8 mouse cellular contexts compared by ENCODE assay signal in the genomic region with DNA sequence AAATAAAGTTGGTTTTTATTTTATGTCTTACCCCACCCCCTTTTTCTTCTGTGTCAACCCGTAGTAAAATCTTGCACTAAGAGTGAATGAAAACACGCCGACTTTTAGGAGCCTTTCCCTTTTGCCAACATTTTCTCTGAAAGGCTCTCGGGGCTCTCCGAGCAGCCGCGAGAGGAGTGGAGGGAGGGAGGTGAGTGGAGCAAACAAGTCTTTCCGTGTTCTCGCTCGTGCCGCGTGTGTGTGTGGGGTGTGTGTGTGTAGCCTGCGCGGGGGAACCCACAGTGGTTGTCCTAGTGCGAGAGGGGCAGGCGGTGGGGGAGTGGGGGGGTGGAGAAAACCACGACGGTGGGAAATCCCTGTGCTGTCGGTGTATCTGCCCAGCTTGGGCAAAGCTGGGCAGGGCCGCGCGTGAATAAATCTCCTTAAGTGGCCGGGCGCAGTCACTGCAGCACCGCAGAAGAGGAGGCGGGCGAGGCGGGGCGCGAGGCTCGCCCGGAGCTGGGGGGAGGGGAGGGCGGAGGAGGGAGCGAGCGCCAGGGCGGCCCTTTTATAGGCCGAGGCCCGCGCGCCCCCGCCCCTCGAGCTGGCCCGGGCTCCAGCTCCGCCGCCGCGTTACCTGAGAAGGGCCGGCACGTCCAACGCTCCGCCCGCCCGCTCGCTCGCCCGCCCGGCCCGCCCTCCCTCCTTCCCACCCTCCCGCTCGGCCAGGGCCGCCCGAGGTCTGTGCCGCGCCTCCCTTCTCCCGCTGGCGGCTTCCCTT. TPM values are rescaled to one million over a fixed set of nuclear protein-coding genes. Genes with fewer than 3 reads are reported as not detected.
A peak's percentile ranks its signal among the peaks of the same experiment; 100 is the strongest.
DNase-seq lines count a peak whose midpoint lies in the region; ATAC-seq and TF ChIP-seq lines count a peak whose summit lies in the region.

No protein-coding gene starts in this region.

- H3K36me3 ChIP-seq in embryonic facial prominence, embryonic 11.5 days (replicated peaks; ENCODE audit: control insufficient read depth, insufficient read depth, low read depth, low read length), result no peaks in the 10 kb centered on the region
- H3K36me3 ChIP-seq in kidney, adult 2 months (ENCODE audit: control insufficient read depth, insufficient read depth, low read length), result no peaks in the 10 kb centered on the region
- 0 out of 2 replicates have a peak, but pooled peaks cover 3% of the 10 kb centered on the region for H3K36me3 ChIP-seq in limb, embryonic 12.5 days
- H3K36me3 ChIP-seq in midbrain, embryonic 14.5 days (ENCODE audit: control insufficient read depth, insufficient read depth, low read length), result no peaks in the 10 kb centered on the region

- under 1% methylated on average over 28 of the region's 66 CpGs for WGBS in embryonic facial prominence, embryonic 11.5 days
- WGBS in kidney, adult 2 months, result 0% methylated on average over 47 of the region's 66 CpGs
- WGBS in limb, embryonic 12.5 days, result under 1% methylated on average over 51 of the region's 66 CpGs
- under 1% methylated on average over 50 of the region's 66 CpGs for WGBS in midbrain, embryonic 14.5 days

- H3K4me3 ChIP-seq in embryonic facial prominence, embryonic 11.5 days (ENCODE audit: low read depth, low read length), result peak overlapping the region; percentile 91
- H3K4me3 ChIP-seq in kidney, adult 2 months (ENCODE audit: insufficient read depth, low read depth, low read length), result peak overlapping the region; percentile 98
- H3K4me3 ChIP-seq in limb, embryonic 12.5 days (replicated peaks), result peak overlapping the region; percentile 77
- peak overlapping the region; percentile 88 for H3K4me3 ChIP-seq in midbrain, embryonic 14.5 days (replicated peaks; ENCODE audit: low read depth, low read length)

- peak; percentile 95 for ATAC-seq in embryonic facial prominence, embryonic 11.5 days (replicated peaks; ENCODE audit: insufficient number of reproducible peaks, low FRiP score, low TSS enrichment, low read depth)
- peak; percentile 66 for ATAC-seq in granulocyte monocyte progenitor cell, adult 5-6 weeks (replicated peaks; ENCODE audit: poor library complexity, severe bottlenecking)
- peak; percentile 93 for ATAC-seq in limb, embryonic 12.5 days (ENCODE audit: insufficient number of reproducible peaks, insufficient read depth, low FRiP score, low TSS enrichment, low read depth)
- ATAC-seq in midbrain, embryonic 14.5 days (ENCODE audit: low FRiP score, low TSS enrichment), result peak; percentile 91

- no peaks in the 10 kb centered on the region for H3K9me3 ChIP-seq in embryonic facial prominence, embryonic 11.5 days (replicated peaks; ENCODE audit: control insufficient read depth, low read length)
- peaks cover 7% of the 10 kb centered on the region; the same call in 1 of the 2 replicates for H3K9me3 ChIP-seq in limb, embryonic 12.5 days
- no peaks in the 10 kb centered on the region for H3K9me3 ChIP-seq in midbrain, embryonic 14.5 days (ENCODE audit: control insufficient read depth, low read length)

- DNase-seq in 3134 (ENCODE audit: extremely low read depth, insufficient read length, low spot score), result peak; percentile 95
- peak; percentile 98 for DNase-seq in adrenal gland, postnatal 14 days
- peak; percentile 96 for DNase-seq in embryonic facial prominence, embryonic 11.5 days (ENCODE audit: low spot score)
- DNase-seq in kidney, adult 2 months, result peak; percentile 96
- peak; percentile 98 for DNase-seq in midbrain, embryonic 14.5 days
- peak; percentile 84 to 94 for DNase-seq in spleen, postnatal 10 days (ENCODE audit: low spot score in 2 of 2)

- no peaks in the 10 kb centered on the region for H3K27me3 ChIP-seq in embryonic facial prominence, embryonic 11.5 days (ENCODE audit: control insufficient read depth, insufficient read depth, low read length)
- H3K27me3 ChIP-seq in kidney, adult 2 months (replicated peaks; ENCODE audit: control insufficient read depth, insufficient read depth, low read length), result no peaks in the 10 kb centered on the region
- H3K27me3 ChIP-seq in limb, embryonic 12.5 days, result no peaks in the 10 kb centered on the region
- H3K27me3 ChIP-seq in midbrain, embryonic 14.5 days (ENCODE audit: control insufficient read depth, insufficient read depth, low read length), result no peaks in the 10 kb centered on the region

- no peaks in the 10 kb centered on the region for H3K4me1 ChIP-seq in embryonic facial prominence, embryonic 11.5 days (ENCODE audit: control insufficient read depth, insufficient read depth, low read length)
- no peaks in the 10 kb centered on the region; the same call in 1 of the 2 replicates for H3K4me1 ChIP-seq in kidney, adult 2 months (ENCODE audit: control insufficient read depth, insufficient read depth, low read length)
- peaks cover 12% of the 10 kb centered on the region for H3K4me1 ChIP-seq in limb, embryonic 12.5 days (replicated peaks)
- peaks cover 9% of the 10 kb centered on the region; the same call in 1 of the 2 replicates for H3K4me1 ChIP-seq in midbrain, embryonic 14.5 days (ENCODE audit: control insufficient read depth, insufficient read depth, low read length)

- H3K27ac ChIP-seq in embryonic facial prominence, embryonic 11.5 days (replicated peaks; ENCODE audit: low read depth, low read length), result peak overlapping the region; percentile 98
- peak overlapping the region; percentile 96 for H3K27ac ChIP-seq in kidney, adult 2 months (ENCODE audit: insufficient read depth, low read depth, low read length)
- peak overlapping the region; percentile 99 for H3K27ac ChIP-seq in limb, embryonic 12.5 days
- peak overlapping the region; percentile 100 for H3K27ac ChIP-seq in midbrain, embryonic 14.5 days (replicated peaks; ENCODE audit: low read depth, low read length)

- peak overlapping the region; percentile 51 for H3K4me2 ChIP-seq in embryonic facial prominence, embryonic 11.5 days (ENCODE audit: low read depth, low read length)
- peak overlapping the region; percentile 71 for H3K4me2 ChIP-seq in limb, embryonic 12.5 days
- peak overlapping the region; percentile 67 for H3K4me2 ChIP-seq in midbrain, embryonic 14.5 days (ENCODE audit: low read length)

- TF ChIP-seq CTCF in kidney, adult 2 months (conservative IDR thresholded peaks at IDR 0.05; ENCODE audit: insufficient read depth, insufficient read length, low read depth, low read length), result no peak

- TF ChIP-seq POLR2A in kidney, adult 2 months (IDR thresholded peaks at IDR 0.05; ENCODE audit: low read depth, low read length), result no peak

- H3K9ac ChIP-seq in embryonic facial prominence, embryonic 11.5 days (replicated peaks; ENCODE audit: low read length), result peak overlapping the region; percentile 92
- H3K9ac ChIP-seq in limb, embryonic 12.5 days (replicated peaks), result peak overlapping the region; percentile 91
- peak overlapping the region; percentile 96 for H3K9ac ChIP-seq in midbrain, embryonic 14.5 days (replicated peaks; ENCODE audit: low read length)

RNA-seq across cellular contexts. Expression of a gene that starts 0.8 kb away (rescaled TPM):
- total RNA-seq in adrenal gland, postnatal 14 days (2021), result 26.9 and 34.8 TPM in 2 replicates
- polyA plus RNA-seq in embryonic facial prominence, embryonic 11.5 days (2014; fragmentation: Nextera tagmentation; extraction: Ambion mirVana), result 19.9 and 21.8 TPM in 2 replicates
- 39.8 and 47.6 TPM in 2 replicates for total RNA-seq in granulocyte monocyte progenitor cell, adult 5-6 weeks (2014; fragmentation: Nextera tagmentation)
- 23.5 and 37.2 TPM in 2 replicates for total RNA-seq in granulocyte monocyte progenitor cell, adult 5-6 weeks (2017)
- polyA plus RNA-seq in kidney, adult 2 months (2012; rRNA removed), result 8.7 and 11.8 TPM in 2 replicates
- polyA plus RNA-seq in limb, embryonic 12.5 days (2016; fragmentation: Nextera tagmentation; extraction: Ambion mirVana), result 13.8 TPM in 2 replicates
- 64.1 and 68.1 TPM in 2 replicates for polyA plus RNA-seq in midbrain, embryonic 14.5 days (2014; fragmentation: Nextera tagmentation; extraction: Ambion mirVana)

Comparison
In these comparisons a context has a peak if more than half of its experiments do, and no peak if none do; other contexts are left out.
1. Peak in every context shown above with its lines: DNase-seq, ATAC-seq, H3K4me3 ChIP-seq and H3K27ac ChIP-seq.